Mouse (Mus musculus): ENCODE data around the gene Gripap1. TPM values are rescaled to one million over a fixed set of nuclear protein-coding genes. Genes with fewer than 3 reads are reported as not detected.

Gene Gripap1
- total and polyA plus RNA-seq, 2 experiments from 2014 or later, result 2.4 to 19.3 TPM

DNA sequence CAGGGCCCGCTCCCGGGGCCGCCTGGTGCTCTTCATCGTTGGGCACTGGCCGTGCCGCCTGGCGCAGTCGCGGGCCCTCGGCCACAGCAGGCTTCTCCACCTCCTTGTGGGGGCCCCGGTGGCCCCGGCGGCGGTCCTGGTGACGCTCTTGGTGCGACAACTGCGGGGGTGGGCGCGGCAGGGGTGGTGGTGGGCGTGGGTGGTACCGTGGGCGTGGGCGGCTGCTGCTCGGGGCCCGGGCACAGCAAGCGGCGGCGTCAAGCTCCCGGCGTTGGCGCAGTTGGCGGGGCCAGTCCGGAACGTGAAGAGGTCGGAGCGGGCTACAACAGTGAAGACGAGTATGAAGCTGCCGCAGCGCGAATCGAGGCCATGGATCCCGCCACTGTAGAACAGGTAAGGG lies 52.8 kb downstream of the Gripap1 start:
- TF ChIP-seq CTCF (IDR thresholded peaks at IDR 0.05; ENCODE audit: low read depth) (no peak), EP300 (IDR thresholded peaks at IDR 0.05; ENCODE audit: low read depth) (no peak)
- no peak for DNase-seq (ENCODE audit: low spot score)
- WGBS, result 14% methylated on average over 31 of the region's 42 CpGs

DNA sequence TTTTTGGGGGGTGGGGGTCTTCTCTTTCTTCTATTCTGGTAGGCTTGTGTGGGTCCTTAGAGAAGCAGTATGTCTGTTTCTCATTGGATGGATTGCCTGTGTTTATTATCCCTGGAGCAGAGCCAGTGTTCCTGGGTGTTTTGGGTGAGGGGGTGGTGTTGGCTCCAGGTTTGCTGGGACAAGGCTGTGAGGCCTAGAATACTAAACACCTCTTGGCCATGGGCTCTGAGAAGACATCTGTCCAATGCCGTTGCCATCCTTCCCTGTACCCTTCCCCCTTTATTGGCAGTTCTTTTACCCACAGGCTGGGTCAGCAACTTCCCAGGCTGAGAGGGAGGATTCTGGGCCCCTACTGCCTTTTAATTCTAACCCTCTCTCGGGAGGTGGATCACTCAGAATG lies 58.3 kb downstream of the Gripap1 start:
- TF ChIP-seq CTCF (IDR thresholded peaks at IDR 0.05; ENCODE audit: low read depth) (no peak), EP300 (IDR thresholded peaks at IDR 0.05; ENCODE audit: low read depth) (no peak)
- ATAC-seq (ENCODE audit: insufficient read depth, low read depth), result no peak
- H3K9me3 ChIP-seq (replicated peaks; ENCODE audit: control insufficient read depth, low read length), result no peaks in the 10 kb centered on the region

More for the DNA sequence above, 52.8 kb downstream of the Gripap1 start:
- no peaks in the 10 kb centered on the region for H3K36me3 ChIP-seq (replicated peaks; ENCODE audit: control insufficient read depth, insufficient read depth, low read length)
- H3K4me3 ChIP-seq (ENCODE audit: low read depth, low read length), result peak overlapping the region; percentile 85
- H3K27ac ChIP-seq (ENCODE audit: low read depth), result peak overlapping the region; percentile 90
- H3K9me3 ChIP-seq (replicated peaks; ENCODE audit: control insufficient read depth, low read length), result no peaks in the 10 kb centered on the region
- no peaks in the 10 kb centered on the region for H3K4me1 ChIP-seq (ENCODE audit: control insufficient read depth, insufficient read depth)
- peak overlapping the region; percentile 74 for H3K4me2 ChIP-seq (ENCODE audit: low read depth, low read length)
- H3K27me3 ChIP-seq (ENCODE audit: control insufficient read depth, insufficient read depth, low read length), result no peaks in the 10 kb centered on the region
- ATAC-seq (ENCODE audit: insufficient read depth, low read depth), result no peak
- peak overlapping the region; percentile 89 for H3K9ac ChIP-seq (replicated peaks; ENCODE audit: low read depth, low read length)

DNA sequence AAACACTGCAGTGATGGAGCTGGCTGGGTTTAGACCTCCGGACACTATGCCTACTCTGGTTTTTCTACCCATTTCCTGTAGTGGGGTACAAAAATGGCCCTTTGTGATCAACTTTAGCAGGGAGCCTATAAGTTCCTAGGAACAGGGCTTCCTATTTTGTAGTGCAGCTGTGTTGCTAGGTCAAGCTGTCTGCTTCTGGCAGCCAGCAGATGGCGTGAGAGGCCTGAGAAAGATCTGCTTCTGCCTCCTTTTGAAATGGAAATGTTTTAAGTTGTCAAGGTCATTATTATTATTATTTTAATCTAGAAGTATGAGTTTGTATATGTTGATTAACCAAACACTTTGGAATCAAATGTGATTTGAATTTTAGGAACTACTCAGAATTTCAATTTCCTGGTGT lies 65.0 kb downstream of the Gripap1 start:
- no peak overlapping the region for H3K4me3 ChIP-seq (ENCODE audit: low read depth, low read length)
- no peaks in the 10 kb centered on the region for H3K27me3 ChIP-seq (ENCODE audit: control insufficient read depth, insufficient read depth, low read length)
- H3K4me2 ChIP-seq (ENCODE audit: low read depth, low read length), result no peak overlapping the region
- DNase-seq (ENCODE audit: low spot score) (no peak), ATAC-seq (ENCODE audit: insufficient read depth, low read depth) (no peak)
- WGBS, result 35% methylated on average over 2 of the region's 2 CpGs
- TF ChIP-seq EP300 (IDR thresholded peaks at IDR 0.05; ENCODE audit: low read depth), result no peak
- peak; percentile 43 for TF ChIP-seq CTCF (IDR thresholded peaks at IDR 0.05; ENCODE audit: low read depth)
- no peak overlapping the region for H3K9ac ChIP-seq (replicated peaks; ENCODE audit: low read depth, low read length)
- H3K36me3 ChIP-seq (replicated peaks; ENCODE audit: control insufficient read depth, insufficient read depth, low read length), result no peaks in the 10 kb centered on the region
- no peaks in the 10 kb centered on the region for H3K4me1 ChIP-seq (ENCODE audit: control insufficient read depth, insufficient read depth)
- H3K9me3 ChIP-seq (replicated peaks; ENCODE audit: control insufficient read depth, low read length), result no peaks in the 10 kb centered on the region
- H3K27ac ChIP-seq (ENCODE audit: low read depth), result no peak overlapping the region

More for the DNA sequence above, 58.3 kb downstream of the Gripap1 start:
- no peaks in the 10 kb centered on the region for H3K27me3 ChIP-seq (ENCODE audit: control insufficient read depth, insufficient read depth, low read length)
- H3K4me2 ChIP-seq (ENCODE audit: low read depth, low read length), result no peak overlapping the region
- no peaks in the 10 kb centered on the region for H3K36me3 ChIP-seq (replicated peaks; ENCODE audit: control insufficient read depth, insufficient read depth, low read length)
- WGBS, result 71% methylated on average over 2 of the region's 2 CpGs
- H3K9ac ChIP-seq (replicated peaks; ENCODE audit: low read depth, low read length), result no peak overlapping the region
- no peaks in the 10 kb centered on the region for H3K4me1 ChIP-seq (ENCODE audit: control insufficient read depth, insufficient read depth)
- H3K4me3 ChIP-seq (ENCODE audit: low read depth, low read length), result no peak overlapping the region
- H3K27ac ChIP-seq (ENCODE audit: low read depth), result no peak overlapping the region
- DNase-seq (ENCODE audit: low spot score), result no peak

DNA sequence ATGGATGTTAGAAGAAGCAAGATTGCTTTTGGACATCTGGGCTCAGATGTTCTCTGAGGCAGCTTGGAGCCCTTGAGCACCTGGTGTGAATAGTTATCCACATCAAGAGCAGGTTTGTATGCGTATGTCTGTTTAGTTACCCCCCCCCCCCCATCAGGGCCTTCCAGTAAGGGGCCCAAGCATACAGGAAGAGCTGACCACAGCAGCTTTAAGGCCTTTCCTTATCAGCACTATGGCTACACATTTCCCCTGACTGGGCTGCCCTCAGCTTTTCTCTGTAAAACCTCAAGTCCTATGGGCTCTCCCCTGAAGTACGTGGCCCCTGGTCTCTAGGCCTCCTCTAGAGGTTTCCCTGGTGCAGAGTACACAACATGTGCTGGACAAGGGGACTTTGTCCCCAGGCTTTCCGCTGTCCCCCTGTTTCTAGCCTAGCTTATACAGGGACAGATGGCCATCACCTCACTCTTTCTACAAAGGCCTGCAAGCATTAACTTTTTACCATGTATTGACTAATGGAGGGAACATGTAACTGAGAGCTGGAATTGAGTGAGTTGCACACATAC lies 69.7 kb downstream of the Gripap1 start:
- no peak for TF ChIP-seq EP300 (IDR thresholded peaks at IDR 0.05; ENCODE audit: low read depth)
- TF ChIP-seq CTCF (IDR thresholded peaks at IDR 0.05; ENCODE audit: low read depth), result no peak
- ATAC-seq (ENCODE audit: insufficient read depth, low read depth) (no peak), DNase-seq (ENCODE audit: low spot score) (no peak)
- WGBS, result 55% methylated on average over 3 of the region's 3 CpGs
- no peaks in the 10 kb centered on the region for H3K36me3 ChIP-seq (replicated peaks; ENCODE audit: control insufficient read depth, insufficient read depth, low read length)
- H3K4me1 ChIP-seq (ENCODE audit: control insufficient read depth, insufficient read depth), result no peaks in the 10 kb centered on the region
- H3K4me2 ChIP-seq (ENCODE audit: low read depth, low read length), result no peak overlapping the region
- H3K27me3 ChIP-seq (ENCODE audit: control insufficient read depth, insufficient read depth, low read length), result no peaks in the 10 kb centered on the region
- no peak overlapping the region for H3K4me3 ChIP-seq (ENCODE audit: low read depth, low read length)
- H3K9ac ChIP-seq (replicated peaks; ENCODE audit: low read depth, low read length), result no peak overlapping the region
- H3K9me3 ChIP-seq (replicated peaks; ENCODE audit: control insufficient read depth, low read length), result no peaks in the 10 kb centered on the region
- H3K27ac ChIP-seq (ENCODE audit: low read depth), result no peak overlapping the region

DNA sequence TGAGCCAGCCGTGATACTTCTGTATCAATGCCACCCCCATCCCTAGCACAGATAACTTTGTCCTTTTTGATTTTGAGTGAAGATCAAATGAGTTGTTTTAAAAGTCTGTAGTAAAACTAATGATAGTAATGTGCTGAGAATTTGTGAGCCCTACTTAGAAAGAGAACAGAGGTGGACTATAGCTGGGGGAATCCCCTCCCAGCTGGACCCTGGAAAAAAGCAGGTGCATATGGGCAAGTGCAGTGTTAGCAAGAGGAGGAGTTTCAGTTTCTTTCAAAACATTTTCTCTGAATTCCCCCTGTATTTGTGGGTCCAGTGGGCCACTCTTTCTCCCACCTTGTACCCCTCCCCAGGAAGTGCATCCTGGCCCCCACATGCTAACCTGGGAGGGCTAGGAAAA lies 73.6 kb downstream of the Gripap1 start:
- Histone ChIP-seq H3K4me1 (ENCODE audit: control insufficient read depth, insufficient read depth) (no peaks in the 10 kb centered on the region), H3K4me2 (ENCODE audit: low read depth, low read length) (no peak overlapping the region), H3K27ac (ENCODE audit: low read depth) (no peak overlapping the region), H3K9ac (replicated peaks; ENCODE audit: low read depth, low read length) (no peak overlapping the region), H3K4me3 (ENCODE audit: low read depth, low read length) (no peak overlapping the region), H3K27me3 (ENCODE audit: control insufficient read depth, insufficient read depth, low read length) (no peaks in the 10 kb centered on the region), H3K9me3 (replicated peaks; ENCODE audit: control insufficient read depth, low read length) (no peaks in the 10 kb centered on the region), H3K36me3 (replicated peaks; ENCODE audit: control insufficient read depth, insufficient read depth, low read length) (peaks cover 9% of the 10 kb centered on the region)
- no peak for ATAC-seq (ENCODE audit: insufficient read depth, low read depth)
- TF ChIP-seq EP300 (IDR thresholded peaks at IDR 0.05; ENCODE audit: low read depth), result no peak
- TF ChIP-seq CTCF (IDR thresholded peaks at IDR 0.05; ENCODE audit: low read depth), result no peak
- WGBS, result 68% methylated on average over 1 of the region's 1 CpGs
- no peak for DNase-seq (ENCODE audit: low spot score)

DNA sequence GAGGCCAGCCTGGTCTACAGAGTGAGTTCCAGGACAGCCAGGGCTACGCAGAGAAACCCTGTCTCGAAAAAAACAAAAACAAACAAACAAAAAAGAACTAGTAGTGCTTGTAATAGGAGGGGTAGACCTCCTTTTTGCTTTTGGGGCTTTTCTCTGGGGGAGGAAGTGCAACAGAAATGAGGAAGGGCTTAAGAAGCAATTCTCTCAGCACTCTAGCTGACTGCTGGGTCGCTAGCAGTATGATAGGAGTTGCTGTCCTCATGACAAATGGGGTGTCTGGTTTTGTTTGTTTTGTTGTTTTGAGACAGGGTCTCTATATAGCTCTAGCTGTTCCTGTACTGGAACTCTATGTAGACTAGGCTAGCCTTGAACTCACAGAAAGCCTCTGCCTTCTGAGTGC lies 75.0 kb downstream of the Gripap1 start:
- WGBS, result 73% methylated on average over 3 of the region's 3 CpGs

More for the DNA sequence above, 75.0 kb downstream of the Gripap1 start:
- no peak overlapping the region for H3K4me2 ChIP-seq (ENCODE audit: low read depth, low read length)
- H3K9me3 ChIP-seq (replicated peaks; ENCODE audit: control insufficient read depth, low read length), result no peaks in the 10 kb centered on the region
- ATAC-seq (ENCODE audit: insufficient read depth, low read depth) (no peak), DNase-seq (ENCODE audit: low spot score) (no peak)
- no peaks in the 10 kb centered on the region for H3K27me3 ChIP-seq (ENCODE audit: control insufficient read depth, insufficient read depth, low read length)
- H3K9ac ChIP-seq (replicated peaks; ENCODE audit: low read depth, low read length), result no peak overlapping the region
- H3K27ac ChIP-seq (ENCODE audit: low read depth), result no peak overlapping the region
- no peaks in the 10 kb centered on the region for H3K4me1 ChIP-seq (ENCODE audit: control insufficient read depth, insufficient read depth)
- no peak overlapping the region for H3K4me3 ChIP-seq (ENCODE audit: low read depth, low read length)
- H3K36me3 ChIP-seq (replicated peaks; ENCODE audit: control insufficient read depth, insufficient read depth, low read length), result peaks cover 12% of the 10 kb centered on the region
- TF ChIP-seq EP300 (IDR thresholded peaks at IDR 0.05; ENCODE audit: low read depth), result no peak
- TF ChIP-seq CTCF (IDR thresholded peaks at IDR 0.05; ENCODE audit: low read depth), result no peak
